Mouse (Mus musculus): ENCODE results near the gene Nos1.

DNA sequence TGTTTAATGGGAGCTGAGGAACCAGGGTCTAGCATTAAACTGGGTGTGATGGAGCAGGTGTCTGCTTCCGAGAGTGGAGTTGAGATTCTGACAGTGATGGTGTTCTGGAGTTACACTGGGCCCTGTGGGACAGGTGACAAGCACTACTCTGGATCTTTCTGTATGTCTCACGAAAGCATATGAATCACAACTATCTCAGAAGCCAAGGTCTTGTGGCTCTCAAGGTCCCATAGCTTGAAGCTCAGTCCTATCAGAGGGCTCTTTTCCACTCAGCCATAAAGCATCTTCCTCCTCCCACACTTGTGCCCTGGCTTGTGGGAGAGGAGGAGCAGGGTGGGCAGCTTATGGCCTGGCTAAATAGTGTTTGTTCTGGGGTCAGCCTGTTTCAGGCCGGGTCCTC, 210.1 kb downstream of the Nos1 start:
- TF ChIP-seq CTCF (IDR thresholded peaks at IDR 0.05; ENCODE audit: control insufficient read depth, insufficient read depth, low read length) (no peak), POLR2A (IDR thresholded peaks at IDR 0.05; ENCODE audit: borderline replicate concordance, control insufficient read depth, low read depth, low read length) (no peak)
